Mouse (Mus musculus): Measurements from ENCODE around the gene Gucy2c.
A peak's percentile ranks its signal among the peaks of the same experiment; 100 is the strongest.

The Gucy2c gene

DNA sequence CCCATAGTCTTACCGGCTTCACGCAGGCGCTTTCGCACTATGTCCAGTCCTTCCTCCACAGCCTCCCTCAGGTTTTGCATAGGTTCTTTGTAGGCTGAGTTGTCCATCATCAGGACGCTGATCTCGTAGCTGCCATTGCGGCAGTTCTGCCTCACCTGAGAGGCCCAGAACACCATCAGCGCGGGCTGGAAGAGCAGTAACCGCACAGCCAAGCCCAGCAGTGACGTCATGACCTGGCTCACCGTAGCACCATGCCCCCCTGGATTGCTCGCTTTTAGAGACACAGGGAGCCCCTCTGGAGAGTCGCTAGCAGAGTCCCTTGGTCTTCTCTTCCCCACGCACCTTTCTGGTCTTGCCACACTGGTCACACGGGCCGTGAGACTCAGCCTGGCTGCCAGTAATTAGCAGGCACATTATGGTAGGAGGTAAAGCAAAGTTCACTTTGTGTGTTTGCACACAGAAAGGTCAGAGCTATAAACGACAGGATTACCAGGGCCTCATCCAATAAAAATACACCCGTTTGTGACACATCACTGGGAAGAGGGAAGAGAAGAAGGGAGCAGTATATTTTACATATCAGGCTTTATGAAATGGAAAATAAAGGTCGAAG, at the start of gene Gucy2c:
Gene Gucy2c (minus strand): TSS at position 389 of the 610 bp plus-strand sequence.
- DNase-seq (ENCODE audit: low spot score) = no peak

DNA sequence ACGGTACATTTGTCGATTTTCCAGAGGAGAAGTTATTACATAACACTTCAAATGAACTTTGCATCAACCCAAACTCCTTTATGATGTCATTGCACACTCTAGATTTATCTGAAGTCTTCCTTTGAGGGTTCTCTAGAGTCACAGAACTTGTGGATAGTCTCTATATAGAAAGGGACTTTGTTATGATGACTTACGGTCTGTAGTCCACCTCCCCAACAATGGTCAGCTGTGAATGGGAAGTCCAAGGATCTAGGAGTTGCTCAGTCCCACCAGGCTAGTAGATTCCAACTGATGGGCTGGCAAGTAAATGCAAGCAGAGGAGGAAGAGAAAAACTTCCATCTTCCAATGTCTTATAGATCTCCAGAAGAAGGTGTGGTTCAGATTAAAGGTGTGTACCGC, 47.1 kb upstream of the Gucy2c start:
- DNase-seq (ENCODE audit: low spot score) = no peak

DNA sequence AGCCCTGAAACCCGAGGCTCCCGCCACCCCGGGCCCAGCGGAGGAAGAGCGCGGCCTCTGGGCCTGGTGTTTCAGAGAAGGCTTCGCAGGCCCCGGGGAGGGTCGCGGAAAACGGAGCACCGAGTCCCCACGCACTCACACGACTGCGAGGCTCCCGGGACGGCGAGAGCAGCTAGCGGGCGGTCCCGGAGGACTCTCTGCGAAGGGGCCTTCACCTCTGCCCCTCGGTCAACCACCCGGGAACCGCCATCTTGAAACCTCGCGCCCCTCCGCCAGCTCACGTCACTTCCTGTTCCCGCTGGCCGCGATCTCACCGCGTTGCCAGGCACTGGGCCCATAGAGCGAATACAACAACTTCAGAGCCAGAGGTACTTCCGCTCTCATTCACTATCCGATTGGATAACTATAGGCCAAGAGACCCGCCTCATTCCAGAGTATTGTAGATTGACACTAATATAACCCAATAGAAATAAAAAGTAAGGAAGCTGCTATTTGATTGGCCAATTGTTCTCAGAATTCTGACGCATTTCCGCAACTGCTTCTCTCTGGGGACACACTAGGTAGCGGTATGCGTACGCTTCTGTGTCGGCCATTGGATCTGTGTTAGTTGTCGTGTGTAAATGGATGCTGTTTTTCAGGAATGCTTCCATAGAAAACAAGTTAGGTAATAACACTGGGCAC, 46.5 kb upstream of the Gucy2c start, which contains the start of gene Wbp11:
Gene Wbp11 (minus strand): TSS at position 353 of the 681 bp plus-strand sequence.
- peak; percentile 97 for DNase-seq (ENCODE audit: low spot score)

- no peak for DNase-seq (ENCODE audit: low spot score)
Observed at GRCm38 (mm10) chr6:136827516-136827880, 45.9 kb upstream of the Gucy2c start, which contains the start of gene BC049715. Gene BC049715 (plus strand): TSS chr6:136827626.

DNA sequence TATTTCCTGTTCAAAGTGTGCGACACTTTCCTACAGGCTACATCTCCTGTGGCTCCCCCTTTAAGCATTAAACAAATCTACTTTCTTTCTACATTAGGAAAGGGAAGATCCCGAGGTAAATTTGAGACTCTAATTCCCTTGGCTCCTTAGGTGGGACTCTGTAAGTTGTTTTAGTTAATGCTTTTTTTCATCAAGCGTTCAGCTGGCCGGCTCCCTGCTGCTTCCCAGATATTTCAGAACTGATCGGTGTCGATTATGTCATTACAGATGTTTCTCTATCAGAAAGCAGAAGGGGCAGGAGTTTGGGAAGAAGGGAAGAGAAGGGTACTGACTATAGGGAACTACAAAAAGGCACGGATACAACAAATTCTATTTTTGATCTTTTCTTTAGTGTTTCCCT, 45.6 kb upstream of the Gucy2c start:
- no peak for DNase-seq (ENCODE audit: low spot score)

DNA sequence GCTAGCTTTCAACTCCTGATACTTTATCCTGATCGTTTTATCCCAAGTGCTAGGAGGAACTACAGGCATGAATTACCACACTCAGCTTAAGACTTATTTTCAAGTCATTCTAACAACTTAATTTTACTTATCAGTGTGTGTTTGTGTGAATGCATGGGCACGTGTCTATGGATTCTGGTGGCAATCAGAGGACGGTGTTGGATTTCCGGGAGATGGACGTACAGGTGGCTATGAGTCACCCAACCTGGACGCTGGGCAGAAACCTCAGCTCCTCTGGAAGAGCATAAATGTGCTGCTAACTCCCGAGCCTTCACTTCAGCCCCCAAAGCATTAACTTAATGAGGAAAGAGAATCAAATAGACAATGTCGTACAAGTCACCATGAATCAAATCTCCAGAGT, 43.4 kb upstream of the Gucy2c start:
- DNase-seq (ENCODE audit: low spot score) = no peak

DNA sequence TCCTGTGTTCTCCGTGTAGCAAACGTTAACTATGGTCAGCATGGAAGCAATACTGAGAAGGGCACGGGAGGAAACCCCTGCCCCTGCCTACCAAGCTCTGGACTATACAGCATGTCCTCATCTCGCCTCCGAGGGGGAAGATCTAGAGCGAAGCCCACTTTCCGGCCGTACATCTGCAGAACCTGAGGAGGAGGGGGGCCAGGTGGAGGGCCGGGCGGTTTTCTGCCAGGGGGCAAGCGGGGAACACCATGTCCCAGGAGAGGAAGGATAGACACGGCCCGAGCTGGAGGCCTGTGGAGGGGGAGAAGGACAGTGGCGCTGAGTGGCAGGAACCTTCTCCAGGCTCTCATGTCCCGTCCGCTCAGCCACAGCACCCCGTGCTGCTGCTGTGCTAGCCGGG, 39.5 kb upstream of the Gucy2c start:
- DNase-seq (ENCODE audit: low spot score) = no peak

- no peak for DNase-seq (ENCODE audit: low spot score)
Observed at GRCm38 (mm10) chr6:136820381-136820780, 38.8 kb upstream of the Gucy2c start.

- DNase-seq (ENCODE audit: low spot score) = peak; percentile 89
Observed at GRCm38 (mm10) chr6:136817549-136817948, 36.0 kb upstream of the Gucy2c start.

- no peak for DNase-seq (ENCODE audit: low spot score)
Observed at GRCm38 (mm10) chr6:136816826-136817225, 35.3 kb upstream of the Gucy2c start.

DNA sequence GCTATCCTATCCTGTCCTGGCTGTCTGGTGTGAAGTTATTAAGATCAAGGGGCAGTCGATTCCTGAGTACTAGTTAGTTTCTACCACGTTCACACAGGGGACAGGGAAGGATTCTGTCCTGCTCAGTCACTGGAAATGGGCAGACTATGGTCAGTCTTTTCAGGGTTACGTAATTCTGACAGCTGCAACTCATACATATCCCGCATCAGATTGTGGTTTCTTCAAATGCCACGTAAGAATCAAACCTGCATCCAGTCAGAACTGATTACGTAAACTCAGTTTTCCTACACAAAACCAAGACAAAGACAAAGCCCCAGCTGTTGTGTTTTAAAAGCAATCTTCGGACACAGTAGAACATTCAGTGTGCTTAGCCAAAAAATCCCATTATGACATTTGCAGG, 33.8 kb upstream of the Gucy2c start:
- DNase-seq (ENCODE audit: low spot score) = no peak

GRCm38 (mm10) chr6:136813117-136813516, 31.6 kb upstream of the Gucy2c start:
- DNase-seq (ENCODE audit: low spot score) = no peak

DNA sequence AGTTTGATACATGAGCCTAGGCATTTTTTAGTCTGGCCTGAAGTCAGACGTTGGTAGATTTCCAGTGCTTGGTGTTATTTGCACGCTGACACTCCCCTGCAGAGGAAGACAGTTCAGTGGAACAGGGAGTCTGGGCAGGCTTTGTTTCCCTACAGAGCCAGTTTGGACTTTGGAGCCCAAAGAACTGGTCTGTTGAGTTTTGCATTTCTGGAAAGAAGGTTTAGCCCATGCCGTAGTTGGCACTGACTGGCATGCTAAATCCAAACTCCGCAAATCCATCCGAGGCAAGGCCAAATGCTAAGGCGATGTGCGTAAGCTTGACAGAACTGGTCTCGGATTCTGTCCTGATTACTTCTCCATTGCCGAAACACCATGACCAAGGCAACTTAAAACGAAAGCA, 29.6 kb upstream of the Gucy2c start:
- no peak for DNase-seq (ENCODE audit: low spot score)

- DNase-seq (ENCODE audit: low spot score) = no peak
Observed at GRCm38 (mm10) chr6:136809673-136810072, 28.1 kb upstream of the Gucy2c start.

- no peak for DNase-seq (ENCODE audit: low spot score)
Observed at GRCm38 (mm10) chr6:136809077-136809476, 27.5 kb upstream of the Gucy2c start.

GRCm38 (mm10) chr6:136808631-136809046, 27.1 kb upstream of the Gucy2c start:
- peak; percentile 55 for DNase-seq (ENCODE audit: low spot score)

- DNase-seq (ENCODE audit: low spot score) = peak; percentile 99
Observed at GRCm38 (mm10) chr6:136808014-136808417, 26.5 kb upstream of the Gucy2c start, which contains the start of gene H2afj. Gene H2afj (plus strand): TSS chr6:136808244.

DNA sequence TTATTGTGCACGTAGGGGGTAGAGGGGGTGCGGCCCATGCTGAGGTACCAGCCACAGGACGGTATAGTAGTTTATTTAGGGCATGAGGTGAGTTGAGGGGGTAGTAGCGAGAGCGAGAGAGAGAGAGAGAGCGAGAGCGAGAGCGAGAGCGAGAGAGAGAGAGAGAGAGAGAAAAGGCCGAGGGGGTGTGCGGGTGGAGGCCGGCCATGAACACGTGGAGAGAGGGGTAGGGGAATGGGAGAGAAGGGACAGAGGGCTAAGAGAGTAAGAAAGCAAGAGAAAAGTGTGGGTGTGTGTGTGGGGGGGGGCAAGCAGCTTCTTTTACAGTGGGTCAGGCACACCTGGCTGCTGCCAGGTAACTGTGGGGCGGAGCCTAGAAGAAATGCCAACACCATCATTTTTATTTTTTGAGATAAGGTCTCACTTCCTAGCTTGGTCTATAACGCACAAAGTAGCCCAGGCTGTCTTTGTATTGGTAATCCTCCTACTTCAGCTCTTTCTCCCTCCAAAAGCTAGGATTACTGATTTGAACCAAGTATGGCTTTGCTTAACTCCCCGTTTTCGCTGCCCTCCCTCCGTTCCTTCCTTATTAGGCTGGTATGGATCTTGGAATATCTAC, 25.9 kb upstream of the Gucy2c start:
- no peak for DNase-seq (ENCODE audit: low spot score)

- DNase-seq (ENCODE audit: low spot score) = no peak
Observed at GRCm38 (mm10) chr6:136806819-136807218, 25.3 kb upstream of the Gucy2c start.

- DNase-seq (ENCODE audit: low spot score) = no peak
Observed at GRCm38 (mm10) chr6:136805409-136805775, 23.8 kb upstream of the Gucy2c start.

GRCm38 (mm10) chr6:136804705-136805408, 23.3 kb upstream of the Gucy2c start:
- DNase-seq (ENCODE audit: low spot score) = no peak

DNA sequence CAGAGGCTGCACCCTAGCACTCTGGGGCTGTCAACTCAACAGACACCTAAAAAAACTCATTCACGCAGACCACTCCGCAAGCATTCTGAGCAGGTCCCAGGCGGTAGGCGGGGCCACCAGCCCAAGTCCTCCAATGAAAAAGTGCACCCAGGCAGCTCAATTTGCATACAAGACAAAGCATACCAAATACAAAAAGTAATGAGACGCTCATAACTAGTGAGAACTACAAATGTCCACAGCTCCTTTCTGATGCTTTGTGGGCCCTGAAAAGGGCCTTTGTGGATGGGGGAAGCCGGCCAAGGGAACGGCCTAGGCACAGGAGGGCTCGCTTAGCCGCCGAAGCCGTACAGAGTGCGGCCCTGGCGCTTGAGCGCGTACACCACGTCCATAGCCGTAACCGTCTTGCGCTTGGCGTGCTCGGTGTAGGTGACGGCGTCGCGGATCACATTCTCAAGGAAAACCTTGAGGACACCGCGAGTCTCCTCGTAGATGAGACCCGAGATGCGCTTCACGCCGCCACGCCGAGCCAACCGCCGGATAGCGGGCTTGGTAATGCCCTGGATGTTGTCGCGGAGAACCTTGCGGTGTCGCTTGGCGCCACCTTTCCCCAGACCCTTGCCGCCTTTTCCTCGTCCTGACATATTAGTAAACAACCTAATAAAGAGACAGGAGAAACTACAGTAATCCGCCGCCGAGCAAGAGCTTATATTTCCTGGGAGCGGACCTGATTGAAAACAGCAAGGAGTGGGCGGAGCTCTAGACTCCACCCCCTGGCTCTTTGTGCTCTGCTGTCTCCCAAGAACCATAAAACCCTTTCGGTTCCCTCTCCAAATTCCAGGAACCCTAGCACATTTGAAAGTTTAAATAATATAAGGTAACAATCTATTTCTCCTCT, 22.4 kb upstream of the Gucy2c start, which contains the start of gene Hist4h4:
Gene Hist4h4 (minus strand): TSS at position 677 of the 895 bp plus-strand sequence.
- DNase-seq (ENCODE audit: low spot score) = peak; percentile 98

Measured in layer of hippocampus, adult 11-12 months (tissue).